Mouse (Mus musculus): ENCODE measurements around the gene Dnah2.

GRCm38 (mm10) chr11:69372780-69373170 is 176.1 kb downstream of the Dnah2 start:
- peak; percentile 60 to 73 for TF ChIP-seq CTCF (conservative IDR thresholded peaks at IDR 0.05 in 1 of 2, IDR thresholded peaks at IDR 0.05 in 1 of 2; ENCODE audit: low read depth in 2 of 2, low read length in 2 of 2)
- no peak for TF ChIP-seq NELFE (IDR thresholded peaks at IDR 0.05; ENCODE audit: low read depth, low read length)
- no peak for TF ChIP-seq MEF2A (IDR thresholded peaks at IDR 0.05; ENCODE audit: borderline replicate concordance, low read depth, low read length)
- TF ChIP-seq POLR2A (IDR thresholded peaks at IDR 0.05; ENCODE audit: low read depth, low read length), result no peak
- TF ChIP-seq EP300 (IDR thresholded peaks at IDR 0.05; ENCODE audit: low read length), result no peak
- TF ChIP-seq POLR2AphosphoS2 (IDR thresholded peaks at IDR 0.05; ENCODE audit: low read depth, low read length), result no peak
- no peak for TF ChIP-seq BHLHE40 (IDR thresholded peaks at IDR 0.05; ENCODE audit: low read depth, low read length)
